Mouse (Mus musculus) heart, embryonic 11.5 days (tissue): ENCODE data around the gene Ephb3. TPM values are rescaled to one million over a fixed set of nuclear protein-coding genes. Genes with fewer than 3 reads are reported as not detected.

Experiments used
- ATAC-seq: fragments of 200-750 bp; cut with Nextera tagmentation; replicated peaks from 2 replicates; pipeline ENCODE4 v1.8.0; 2017; ENCODE audit warnings: moderate library complexity; ENCODE audit not compliant: insufficient number of reproducible peaks, low FRiP score, low TSS enrichment
- H3K27ac ChIP-seq: fragments of 300-500 bp; sonication (generic); 2 replicates; pipeline ENCODE4 v1.5.1; 2014; ENCODE audit warnings: mild to moderate bottlenecking, low read depth, low read length
- H3K27me3 ChIP-seq: fragments of 300-500 bp; sonication (generic); 2 replicates; pipeline ENCODE4 v1.6.1; 2014; ENCODE audit warnings: mild to moderate bottlenecking, low read length, mixed read lengths; ENCODE audit not compliant: control insufficient read depth, insufficient read depth
- H3K36me3 ChIP-seq: fragments of 300-500 bp; sonication (generic); 2 replicates; pipeline ENCODE4 v1.6.1; 2014; ENCODE audit warnings: mild to moderate bottlenecking, low read length, moderate library complexity, mixed read lengths; ENCODE audit not compliant: control insufficient read depth, insufficient read depth
- H3K4me1 ChIP-seq: fragments of 300-500 bp; sonication (generic); 2 replicates; pipeline ENCODE4 v1.6.1; 2014; ENCODE audit warnings: low read length; ENCODE audit not compliant: control insufficient read depth, insufficient read depth
- H3K4me2 ChIP-seq: fragments of 300-500 bp; sonication (generic); 2 replicates; pipeline ENCODE4 v1.6.1; 2014; ENCODE audit warnings: mild to moderate bottlenecking, moderate library complexity
- H3K4me3 ChIP-seq: fragments of 300-500 bp; sonication (generic); 2 replicates; pipeline ENCODE4 v1.5.1; 2014; ENCODE audit warnings: low read depth, low read length
- H3K9ac ChIP-seq: fragments of 300-500 bp; sonication (generic); 2 replicates; pipeline ENCODE4 v1.6.1; 2014; ENCODE audit warnings: mild to moderate bottlenecking, low read depth, low read length, moderate library complexity
- H3K9me3 ChIP-seq: fragments of 300-500 bp; sonication (generic); replicated peaks from 2 replicates; pipeline ENCODE4 v1.6.1; 2016; ENCODE audit warnings: low read length; ENCODE audit not compliant: control insufficient read depth
- WGBS: fragments of 180-500 bp; shearing (Covaris S2); extraction: QIAGEN DNeasy Blood & Tissue Kit; methylation state at CpG from one replicate; pipeline ENCODE4 v1.1.7; 2014; ENCODE audit not compliant: insufficient replicate concordance; 5-methylcytosine and 5-hydroxymethylcytosine counted together
- polyA plus RNA-seq: library from polyadenylated mRNA; unstranded; fragments of >200 nt; fragmentation: Nextera tagmentation; extraction: Ambion mirVana; gene quantifications from 2 replicates; pipeline ENCODE4 v1.2.1, GENCODE M21; 2014

Gene Ephb3
- polyA plus RNA-seq, 1 experiment from 2014 or later, result 12.9 TPM

GRCm38 (mm10) chr16:21210204-21210603 lies 5.6 kb downstream of the Ephb3 start:
- Histone ChIP-seq H3K4me2 (peak overlapping the region; percentile 65), H3K9me3 (no peaks in the 10 kb centered on the region), H3K27ac (peak overlapping the region; percentile 67), H3K9ac (peak overlapping the region; percentile 70), H3K4me1 (peaks cover 80% of the 10 kb centered on the region), H3K36me3 (peaks cover 12% of the 10 kb centered on the region), H3K27me3 (no peaks in the 10 kb centered on the region), H3K4me3 (peak overlapping the region; percentile 40)
- 4% methylated on average over 5 of the region's 5 CpGs for WGBS
- no peak for ATAC-seq

- Histone ChIP-seq H3K4me2 (peak overlapping the region; percentile 65), H3K27me3 (no peaks in the 10 kb centered on the region), H3K4me1 (peaks cover 86% of the 10 kb centered on the region), H3K36me3 (peaks cover 12% of the 10 kb centered on the region), H3K4me3 (peak overlapping the region; percentile 40), H3K9me3 (no peaks in the 10 kb centered on the region), H3K9ac (peak overlapping the region; percentile 70), H3K27ac (peak overlapping the region; percentile 67)
- ATAC-seq, result peak; percentile 70
- WGBS, result under 1% methylated on average over 25 of the region's 25 CpGs
These were observed 6.2 kb downstream of the Ephb3 start for GRCm38 (mm10) chr16:21210667-21211338.

GRCm38 (mm10) chr16:21211501-21211900 lies 6.9 kb downstream of the Ephb3 start:
- H3K4me1 ChIP-seq, result peaks cover 88% of the 10 kb centered on the region
- H3K36me3 ChIP-seq, result peaks cover 12% of the 10 kb centered on the region
- H3K27me3 ChIP-seq, result no peaks in the 10 kb centered on the region
- peak overlapping the region; percentile 65 for H3K4me2 ChIP-seq
- 51% methylated on average over 4 of the region's 4 CpGs for WGBS
- H3K27ac ChIP-seq, result peak overlapping the region; percentile 67
- H3K4me3 ChIP-seq, result peak overlapping the region; percentile 40
- no peak for ATAC-seq
- H3K9me3 ChIP-seq, result no peaks in the 10 kb centered on the region
- H3K9ac ChIP-seq, result peak overlapping the region; percentile 70

- WGBS, result 53% methylated on average over 1 of the region's 1 CpGs
- no peaks in the 10 kb centered on the region for H3K9me3 ChIP-seq
- H3K27me3 ChIP-seq, result no peaks in the 10 kb centered on the region
- ATAC-seq, result no peak
- H3K4me3 ChIP-seq, result no peak overlapping the region
- H3K27ac ChIP-seq, result no peak overlapping the region
- peaks cover 15% of the 10 kb centered on the region for H3K36me3 ChIP-seq
- no peak overlapping the region; the same call in 1 of the 2 replicates for H3K4me2 ChIP-seq
- no peak overlapping the region for H3K9ac ChIP-seq
- H3K4me1 ChIP-seq, result peaks cover 88% of the 10 kb centered on the region
These were observed 7.8 kb downstream of the Ephb3 start for GRCm38 (mm10) chr16:21212369-21212768.

- Histone ChIP-seq H3K4me1 (peaks cover 76% of the 10 kb centered on the region), H3K27me3 (no peaks in the 10 kb centered on the region)
- 90% methylated on average over 7 of the region's 7 CpGs for WGBS
These were observed 9.4 kb downstream of the Ephb3 start for GRCm38 (mm10) chr16:21213939-21214338.

GRCm38 (mm10) chr16:21214803-21215202 lies 10.2 kb downstream of the Ephb3 start:
- Histone ChIP-seq H3K4me2 (peak overlapping the region; percentile 52), H3K9ac (peak overlapping the region; percentile 8; the same call in 1 of the 2 replicates), H3K9me3 (no peaks in the 10 kb centered on the region), H3K4me1 (peaks cover 75% of the 10 kb centered on the region), H3K27me3 (no peaks in the 10 kb centered on the region), H3K27ac (peak overlapping the region; percentile 83), H3K4me3 (no peak overlapping the region), H3K36me3 (peaks cover 33% of the 10 kb centered on the region)
- WGBS, result 39% methylated on average over 17 of the region's 17 CpGs
- ATAC-seq, result no peak

More at GRCm38 (mm10) chr16:21213939-21214338, 9.4 kb downstream of the Ephb3 start:
- H3K4me3 ChIP-seq, result no peak overlapping the region
- H3K9ac ChIP-seq, result no peak overlapping the region
- H3K27ac ChIP-seq, result no peak overlapping the region
- H3K4me2 ChIP-seq, result no peak overlapping the region
- no peak for ATAC-seq
- H3K9me3 ChIP-seq, result no peaks in the 10 kb centered on the region
- H3K36me3 ChIP-seq, result peaks cover 28% of the 10 kb centered on the region

- Histone ChIP-seq H3K9ac (no peak overlapping the region), H3K4me3 (no peak overlapping the region), H3K36me3 (peaks cover 44% of the 10 kb centered on the region), H3K27ac (peak overlapping the region; percentile 83), H3K4me2 (peak overlapping the region; percentile 52), H3K9me3 (no peaks in the 10 kb centered on the region), H3K27me3 (no peaks in the 10 kb centered on the region), H3K4me1 (peaks cover 66% of the 10 kb centered on the region)
- ATAC-seq, result peak; percentile 76
- 6% methylated on average over 4 of the region's 4 CpGs for WGBS
These were observed 11.5 kb downstream of the Ephb3 start for GRCm38 (mm10) chr16:21216047-21216446.

- H3K27me3 ChIP-seq, result no peaks in the 10 kb centered on the region
- 65% methylated on average over 14 of the region's 14 CpGs for WGBS
- H3K36me3 ChIP-seq, result peaks cover 54% of the 10 kb centered on the region
- H3K4me3 ChIP-seq, result no peak overlapping the region
- ATAC-seq, result no peak
- H3K4me2 ChIP-seq, result no peak overlapping the region
- H3K4me1 ChIP-seq, result peaks cover 54% of the 10 kb centered on the region
- H3K27ac ChIP-seq, result no peak overlapping the region
- no peak overlapping the region for H3K9ac ChIP-seq
- no peaks in the 10 kb centered on the region for H3K9me3 ChIP-seq
These were observed 12.7 kb downstream of the Ephb3 start for GRCm38 (mm10) chr16:21217233-21217632.

GRCm38 (mm10) chr16:21219656-21220055 lies 15.1 kb downstream of the Ephb3 start:
- no peak overlapping the region for H3K27ac ChIP-seq
- no peak overlapping the region for H3K4me3 ChIP-seq
- no peak overlapping the region for H3K9ac ChIP-seq
- no peaks in the 10 kb centered on the region for H3K9me3 ChIP-seq
- ATAC-seq, result no peak
- H3K4me2 ChIP-seq, result no peak overlapping the region
- H3K4me1 ChIP-seq, result peaks cover 54% of the 10 kb centered on the region
- no peaks in the 10 kb centered on the region for H3K27me3 ChIP-seq
- WGBS, result 74% methylated on average over 4 of the region's 4 CpGs
- peaks cover 48% of the 10 kb centered on the region for H3K36me3 ChIP-seq
